Comparison of ENCODE assay signal across 8 mouse cellular contexts in genomic region chr2:172827564-172827963, GRCm38 (mm10).
DNase-seq lines count a peak whose midpoint lies in the region; ATAC-seq and TF ChIP-seq lines count a peak whose summit lies in the region.

No protein-coding gene starts in this region.

- peak; percentile 50 for TF ChIP-seq CTCF in E14TG2a.4 (conservative IDR thresholded peaks at IDR 0.05; ENCODE audit: low read length)
- TF ChIP-seq CTCF in bone marrow, adult 2 months (IDR thresholded peaks at IDR 0.05; ENCODE audit: control insufficient read depth, insufficient read depth, low read length), result 0 out of 2 replicates have a peak, but pooled peaks have one; percentile 26
- TF ChIP-seq CTCF in small intestine, adult 2 months (IDR thresholded peaks at IDR 0.05; ENCODE audit: extremely low read depth, insufficient read length, insufficient replicate concordance, low read depth, low read length), result peak; percentile 53; the same call in 1 of the 2 replicates

- H3K9me3 ChIP-seq in kidney, embryonic 14.5 days (ENCODE audit: control insufficient read depth, low read length), result no peaks in the 10 kb centered on the region
- H3K9me3 ChIP-seq in E14TG2a.4 (ENCODE audit: low read length), result peaks cover 6% of the 10 kb centered on the region

- peak; percentile 27 for DNase-seq in kidney, adult 9 months
- DNase-seq in kidney, postnatal 36 days, result peak; percentile 25 to 67
- DNase-seq in cerebellum, adult 9-11 months, result no peak
- no peak for DNase-seq in ovary, adult 18-20 months (ENCODE audit: low spot score)

- no peak overlapping the region for H3K4me3 ChIP-seq in kidney, embryonic 14.5 days (ENCODE audit: low read length)
- peak overlapping the region; percentile 8 for H3K4me3 ChIP-seq in E14TG2a.4 (replicated peaks; ENCODE audit: low read length)
- H3K4me3 ChIP-seq in bone marrow, adult 2 months (replicated peaks; ENCODE audit: control insufficient read depth, low read depth, low read length), result no peak overlapping the region
- H3K4me3 ChIP-seq in small intestine, adult 2 months (ENCODE audit: low read depth, low read length), result no peak overlapping the region

- no peak overlapping the region for H3K4me2 ChIP-seq in kidney, embryonic 14.5 days (replicated peaks; ENCODE audit: low read depth, low read length)

- H3K27ac ChIP-seq in kidney, embryonic 14.5 days (ENCODE audit: low read depth, low read length), result no peak overlapping the region
- no peak overlapping the region for H3K27ac ChIP-seq in bone marrow, adult 2 months (ENCODE audit: control insufficient read depth, insufficient read depth, low read depth, low read length, poor library complexity)
- H3K27ac ChIP-seq in small intestine, adult 2 months (ENCODE audit: insufficient read depth, low read depth, low read length), result no peak overlapping the region

- no peaks in the 10 kb centered on the region for H3K36me3 ChIP-seq in kidney, embryonic 14.5 days (ENCODE audit: control insufficient read depth, insufficient read depth, low read length)
- H3K36me3 ChIP-seq in E14TG2a.4 (ENCODE audit: insufficient read depth, low read length), result no peaks in the 10 kb centered on the region
- no peaks in the 10 kb centered on the region for H3K36me3 ChIP-seq in small intestine, adult 2 months (ENCODE audit: control insufficient read depth, insufficient read depth, low read length)

- 61% methylated on average over 7 of the region's 7 CpGs for WGBS in kidney, embryonic 14.5 days
- 47% methylated on average over 7 of the region's 7 CpGs for WGBS in bone marrow, adult 2 months
- WGBS in small intestine, adult 2 months, result 23% methylated on average over 7 of the region's 7 CpGs

- H3K9ac ChIP-seq in kidney, embryonic 14.5 days (ENCODE audit: low read depth, low read length), result no peak overlapping the region

- ATAC-seq in kidney, embryonic 14.5 days (ENCODE audit: low FRiP score, low TSS enrichment), result no peak

- no peaks in the 10 kb centered on the region for H3K4me1 ChIP-seq in kidney, embryonic 14.5 days (ENCODE audit: control insufficient read depth, insufficient read depth, low read length)
- H3K4me1 ChIP-seq in E14TG2a.4 (replicated peaks; ENCODE audit: low read depth, low read length), result peaks cover 58% of the 10 kb centered on the region
- no peaks in the 10 kb centered on the region for H3K4me1 ChIP-seq in bone marrow, adult 2 months (ENCODE audit: control insufficient read depth, insufficient read depth, low read length)
- H3K4me1 ChIP-seq in small intestine, adult 2 months (ENCODE audit: control insufficient read depth, insufficient read depth, insufficient read length, low read length), result no peaks in the 10 kb centered on the region

- no peak for TF ChIP-seq POLR2A in bone marrow, adult 2 months (IDR thresholded peaks at IDR 0.05; ENCODE audit: borderline replicate concordance, control insufficient read depth, low read depth, low read length)
- TF ChIP-seq POLR2A in small intestine, adult 2 months (IDR thresholded peaks at IDR 0.05; ENCODE audit: low read depth, low read length), result no peak

- peaks cover 8% of the 10 kb centered on the region for H3K27me3 ChIP-seq in kidney, embryonic 14.5 days (ENCODE audit: control insufficient read depth, insufficient read depth, low read length)
- H3K27me3 ChIP-seq in E14TG2a.4 (ENCODE audit: insufficient read depth, low read length), result peaks cover 28% of the 10 kb centered on the region
- 0 out of 2 replicates have a peak, but pooled peaks cover 2% of the 10 kb centered on the region for H3K27me3 ChIP-seq in small intestine, adult 2 months (ENCODE audit: control insufficient read depth, insufficient read depth, low read length)

Comparison
In these comparisons a context has a peak if more than half of its experiments do, and no peak if none do; other contexts are left out.
1. DNase-seq: peak in kidney, adult 9 months (single experiment) and kidney, postnatal 36 days (2 of 2); none in cerebellum, adult 9-11 months (single experiment) and ovary, adult 18-20 months (single experiment).
2. Peak in every context shown above with its lines, with median percentiles within 50 percentile points of each other: CTCF ChIP-seq.